Mouse (Mus musculus): Measurements from ENCODE around the gene Calm5. TPM values are rescaled to one million over a fixed set of nuclear protein-coding genes. Genes with fewer than 3 reads are reported as not detected.

The Calm5 gene
- total and polyA plus RNA-seq, 2 experiments = not detected

DNA sequence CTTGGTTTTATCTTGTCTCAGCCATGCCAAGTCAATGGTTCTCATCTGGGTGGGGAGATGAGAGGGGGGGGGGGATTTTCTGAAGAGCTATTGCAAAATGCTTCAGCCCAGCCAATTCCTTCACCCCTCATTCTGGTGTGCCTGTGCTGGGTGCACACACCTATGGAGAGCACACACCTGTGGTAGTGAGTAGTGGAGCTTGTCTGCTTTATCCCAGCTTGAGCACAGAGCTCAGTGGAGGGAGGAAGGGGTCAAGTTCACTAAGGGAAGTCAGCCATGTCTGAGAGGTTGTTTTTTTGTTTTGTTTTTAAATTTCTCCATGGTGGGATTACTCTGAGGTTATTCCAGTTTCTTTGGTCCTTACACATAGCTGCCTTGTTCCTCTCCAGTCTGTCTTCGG, 2.3 kb downstream of the Calm5 start:
- Histone ChIP-seq H3K36me3 (ENCODE audit: control insufficient read depth, insufficient read depth, low read length) (no peaks in the 10 kb centered on the region), H3K9ac (ENCODE audit: low read depth, low read length) (no peak overlapping the region), H3K27me3 (ENCODE audit: control insufficient read depth, insufficient read depth, low read length) (no peaks in the 10 kb centered on the region), H3K27ac (replicated peaks; ENCODE audit: insufficient read depth, low read depth, low read length) (no peak overlapping the region), H3K4me3 (ENCODE audit: insufficient read depth, low read depth, low read length) (no peak overlapping the region), H3K79me2 (ENCODE audit: control insufficient read depth, insufficient read depth, low read length) (no peaks in the 10 kb centered on the region), H3K4me1 (ENCODE audit: control insufficient read depth, insufficient read depth, low read length) (no peaks in the 10 kb centered on the region)
- TF ChIP-seq CTCF (IDR thresholded peaks at IDR 0.05; ENCODE audit: low read depth, low read length) (no peak), POLR2A (IDR thresholded peaks at IDR 0.05; ENCODE audit: extremely low read depth, insufficient read depth, low read length) (no peak)
- no peak for DNase-seq (ENCODE audit: extremely low read depth, low read depth, low spot score)
- 68% methylated on average over 1 of the region's 1 CpGs for WGBS

DNA sequence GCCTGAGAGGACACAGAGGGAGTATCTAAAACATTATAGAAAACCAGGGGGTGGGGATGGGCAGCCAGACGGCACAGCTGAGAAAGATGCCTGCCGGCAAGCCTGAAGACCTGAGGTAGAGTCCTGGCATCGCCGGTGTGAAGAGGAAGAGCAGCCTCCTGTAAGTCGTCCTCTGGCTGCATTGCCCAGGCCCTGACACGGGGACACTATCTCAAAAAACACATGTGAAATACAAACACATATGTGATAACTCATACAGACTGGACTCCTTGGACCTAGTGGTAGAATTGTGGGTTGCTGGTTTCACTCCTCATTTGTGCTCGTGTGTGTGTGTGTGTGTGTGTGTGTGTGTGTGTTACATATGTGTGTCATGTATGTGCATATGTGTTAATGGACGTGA, 7.3 kb downstream of the Calm5 start:
- TF ChIP-seq POLR2A (IDR thresholded peaks at IDR 0.05; ENCODE audit: extremely low read depth, insufficient read depth, low read length) = no peak
- TF ChIP-seq CTCF (IDR thresholded peaks at IDR 0.05; ENCODE audit: low read depth, low read length) = no peak
- no peak overlapping the region for H3K27ac ChIP-seq (replicated peaks; ENCODE audit: insufficient read depth, low read depth, low read length)
- H3K79me2 ChIP-seq (ENCODE audit: control insufficient read depth, insufficient read depth, low read length) = no peaks in the 10 kb centered on the region
- no peak overlapping the region for H3K4me3 ChIP-seq (ENCODE audit: insufficient read depth, low read depth, low read length)
- H3K4me1 ChIP-seq (ENCODE audit: control insufficient read depth, insufficient read depth, low read length) = no peaks in the 10 kb centered on the region
- DNase-seq (ENCODE audit: extremely low read depth, low read depth, low spot score) = no peak
- WGBS = 90% methylated on average over 8 of the region's 8 CpGs
- H3K27me3 ChIP-seq (ENCODE audit: control insufficient read depth, insufficient read depth, low read length) = no peaks in the 10 kb centered on the region
- H3K36me3 ChIP-seq (ENCODE audit: control insufficient read depth, insufficient read depth, low read length) = no peaks in the 10 kb centered on the region
- H3K9ac ChIP-seq (ENCODE audit: low read depth, low read length) = no peak overlapping the region

DNA sequence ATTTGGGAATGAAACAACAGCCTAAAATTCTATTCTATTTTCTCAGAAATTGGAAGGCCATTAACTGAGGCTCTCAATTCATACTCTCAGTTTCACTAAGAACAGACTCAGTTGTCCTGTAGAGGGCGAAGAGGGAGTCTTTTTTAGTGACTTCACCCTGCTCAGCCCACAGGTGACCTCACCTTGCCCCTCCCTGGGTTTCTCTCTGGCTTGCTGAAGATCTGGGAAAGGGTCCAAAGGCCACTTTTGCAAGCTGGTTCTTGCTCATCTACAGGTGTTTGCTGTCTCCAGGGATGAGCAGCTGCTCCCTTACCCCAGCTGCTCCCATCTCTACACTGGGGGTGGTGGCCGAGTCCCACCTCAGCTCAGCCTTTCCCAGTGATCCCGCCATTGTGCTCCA, 8.4 kb downstream of the Calm5 start:
- no peaks in the 10 kb centered on the region for H3K36me3 ChIP-seq (ENCODE audit: control insufficient read depth, insufficient read depth, low read length)
- no peaks in the 10 kb centered on the region for H3K79me2 ChIP-seq (ENCODE audit: control insufficient read depth, insufficient read depth, low read length)
- H3K4me3 ChIP-seq (ENCODE audit: insufficient read depth, low read depth, low read length) = no peak overlapping the region
- no peaks in the 10 kb centered on the region for H3K27me3 ChIP-seq (ENCODE audit: control insufficient read depth, insufficient read depth, low read length)
- no peak for DNase-seq (ENCODE audit: extremely low read depth, low read depth, low spot score)
- H3K27ac ChIP-seq (replicated peaks; ENCODE audit: insufficient read depth, low read depth, low read length) = no peak overlapping the region
- no peaks in the 10 kb centered on the region for H3K4me1 ChIP-seq (ENCODE audit: control insufficient read depth, insufficient read depth, low read length)
- no peak for TF ChIP-seq POLR2A (IDR thresholded peaks at IDR 0.05; ENCODE audit: extremely low read depth, insufficient read depth, low read length)
- no peak for TF ChIP-seq CTCF (IDR thresholded peaks at IDR 0.05; ENCODE audit: low read depth, low read length)
- 75% methylated on average over 3 of the region's 3 CpGs for WGBS
- H3K9ac ChIP-seq (ENCODE audit: low read depth, low read length) = no peak overlapping the region

DNA sequence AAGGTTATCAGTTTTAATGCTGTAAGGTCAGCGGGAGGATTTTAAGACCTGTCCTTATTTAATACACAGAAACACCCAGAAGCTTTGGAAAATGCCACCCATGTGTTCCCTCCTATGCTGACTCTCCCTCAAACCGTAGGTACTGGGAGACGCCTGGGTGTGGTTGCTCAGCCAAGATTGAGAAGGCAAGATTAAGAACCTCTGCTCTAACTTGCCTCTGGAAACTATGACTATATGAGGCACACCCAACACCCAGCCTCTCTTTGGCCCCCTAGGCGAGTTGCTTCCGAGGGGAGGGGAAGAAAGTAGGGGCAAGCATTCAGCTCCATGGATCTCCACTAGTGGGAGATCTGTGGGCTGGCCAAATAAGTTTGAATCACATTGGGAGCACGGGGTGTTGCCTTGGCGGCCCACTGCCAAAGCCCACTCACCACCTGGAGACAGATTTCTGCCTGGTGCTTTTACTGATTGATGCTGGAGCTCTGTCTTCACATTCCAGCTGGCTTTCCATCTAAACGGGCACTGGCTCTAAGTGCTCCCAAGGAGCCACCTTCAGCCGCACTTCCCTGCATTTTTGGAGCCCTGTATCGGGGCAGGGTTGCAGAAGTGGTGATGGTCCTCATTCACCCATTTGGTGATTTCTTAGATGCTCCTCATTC, 9.1 kb downstream of the Calm5 start:
- no peak overlapping the region for H3K4me3 ChIP-seq (ENCODE audit: insufficient read depth, low read depth, low read length)
- H3K79me2 ChIP-seq (ENCODE audit: control insufficient read depth, insufficient read depth, low read length) = no peaks in the 10 kb centered on the region
- no peak for DNase-seq (ENCODE audit: extremely low read depth, low read depth, low spot score)
- no peaks in the 10 kb centered on the region for H3K27me3 ChIP-seq (ENCODE audit: control insufficient read depth, insufficient read depth, low read length)
- TF ChIP-seq CTCF (IDR thresholded peaks at IDR 0.05; ENCODE audit: low read depth, low read length) (no peak), POLR2A (IDR thresholded peaks at IDR 0.05; ENCODE audit: extremely low read depth, insufficient read depth, low read length) (no peak)
- H3K4me1 ChIP-seq (ENCODE audit: control insufficient read depth, insufficient read depth, low read length) = no peaks in the 10 kb centered on the region
- H3K27ac ChIP-seq (replicated peaks; ENCODE audit: insufficient read depth, low read depth, low read length) = no peak overlapping the region
- H3K9ac ChIP-seq (ENCODE audit: low read depth, low read length) = no peak overlapping the region
- 95% methylated on average over 10 of the region's 10 CpGs for WGBS
- no peaks in the 10 kb centered on the region for H3K36me3 ChIP-seq (ENCODE audit: control insufficient read depth, insufficient read depth, low read length)

DNA sequence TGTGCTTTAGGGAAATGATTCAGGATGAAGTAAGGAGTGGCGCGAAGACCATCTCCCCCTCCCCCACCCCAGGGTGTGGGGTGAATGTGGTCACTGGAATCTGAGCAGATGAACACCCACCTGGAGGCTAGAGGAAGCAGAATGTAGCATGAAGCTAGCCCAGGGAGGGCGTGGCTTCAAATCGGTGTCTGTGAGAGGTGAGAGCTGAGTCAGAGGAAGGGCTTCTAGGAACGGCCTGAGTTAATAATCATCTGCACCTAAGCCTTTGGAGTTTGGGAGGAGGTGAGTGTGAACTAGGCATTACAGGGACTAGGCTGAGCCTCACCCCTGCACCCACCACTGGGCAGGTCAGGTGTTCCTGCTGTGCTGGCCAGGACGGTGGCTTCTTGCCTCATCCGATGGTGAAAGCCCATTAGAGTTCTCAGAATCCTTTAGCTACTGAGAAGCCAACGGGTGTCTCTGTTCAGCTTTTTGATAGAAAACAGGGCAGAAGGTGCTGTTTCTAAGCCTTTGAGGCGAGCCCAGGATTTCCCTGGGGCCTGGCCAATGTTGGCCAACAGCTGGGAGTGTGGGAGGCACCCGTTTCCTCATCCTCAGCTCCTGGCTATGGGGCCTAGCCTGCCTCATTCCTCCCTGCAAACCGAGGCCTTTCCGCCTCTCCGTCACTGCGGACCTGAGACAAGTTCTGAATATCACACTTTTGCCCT, 11.8 kb downstream of the Calm5 start:
- Histone ChIP-seq H3K36me3 (ENCODE audit: control insufficient read depth, insufficient read depth, low read length) (no peaks in the 10 kb centered on the region), H3K9ac (ENCODE audit: low read depth, low read length) (no peak overlapping the region), H3K79me2 (ENCODE audit: control insufficient read depth, insufficient read depth, low read length) (no peaks in the 10 kb centered on the region), H3K4me3 (ENCODE audit: insufficient read depth, low read depth, low read length) (no peak overlapping the region), H3K27ac (replicated peaks; ENCODE audit: insufficient read depth, low read depth, low read length) (no peak overlapping the region), H3K27me3 (ENCODE audit: control insufficient read depth, insufficient read depth, low read length) (no peaks in the 10 kb centered on the region), H3K4me1 (ENCODE audit: control insufficient read depth, insufficient read depth, low read length) (no peaks in the 10 kb centered on the region)
- 70% methylated on average over 14 of the region's 14 CpGs for WGBS
- DNase-seq (ENCODE audit: extremely low read depth, low read depth, low spot score) = no peak
- no peak for TF ChIP-seq POLR2A (IDR thresholded peaks at IDR 0.05; ENCODE audit: extremely low read depth, insufficient read depth, low read length)
- TF ChIP-seq CTCF (IDR thresholded peaks at IDR 0.05; ENCODE audit: low read depth, low read length) = no peak

Data from liver, adult 2 months (tissue).